Mouse (Mus musculus) MEL (cell line): Measurements from ENCODE around the gene H2-Eb2. TPM values are rescaled to one million over a fixed set of nuclear protein-coding genes. Genes with fewer than 3 reads are reported as not detected.
A peak's percentile ranks its signal among the peaks of the same experiment; 100 is the strongest.

Source experiments
- DNase-seq: peaks from one replicate; pipeline ENCODE4 v3.0.0; 2011; ENCODE audit warnings: low read depth, low spot score
- H3K27ac ChIP-seq: 2 replicates; pipeline ENCODE4 v1.5.1; 2012; ENCODE audit warnings: low read depth, mild to moderate bottlenecking, control low read depth, low read length, moderate library complexity; ENCODE audit not compliant: control insufficient read depth
- H3K27me3 ChIP-seq, 2 experiments: fragments of 150-350 bp in 1 of 2; sonication (generic) in 1 of 2; 2 replicates each; pipeline ENCODE4 v1.6.1; 2012; ENCODE audit warnings: low read length in 2 of 2, mild to moderate bottlenecking in 2 of 2, improper control_type of control experiment in 1 of 2, moderate library complexity in 1 of 2; ENCODE audit not compliant: insufficient read depth in 2 of 2, control insufficient read depth in 1 of 2
- H3K36me3 ChIP-seq, 2 experiments: 2 replicates each; pipeline ENCODE4 v1.6.1; 2012 to 2014; ENCODE audit warnings: low read length in 2 of 2, improper control_type of control experiment in 1 of 2, inconsistent platforms in 1 of 2, mild to moderate bottlenecking in 1 of 2; ENCODE audit not compliant: insufficient read depth in 2 of 2, control insufficient read depth in 1 of 2
- H3K4me1 ChIP-seq, 2 experiments: fragments of 150-350 bp in 1 of 2; sonication (generic) in 1 of 2; 2 replicates each; pipeline ENCODE4 v1.6.1; 2012; ENCODE audit warnings: low read length in 2 of 2, improper control_type of control experiment in 1 of 2, mild to moderate bottlenecking in 1 of 2; ENCODE audit not compliant: insufficient read depth in 2 of 2, control insufficient read depth in 1 of 2
- H3K4me3 ChIP-seq, 2 experiments: fragments of 150-350 bp in 1 of 2; sonication (generic) in 1 of 2; 2 replicates each; pipeline ENCODE4 v1.5.1; 2012; ENCODE audit warnings: low read depth in 2 of 2, low read length in 2 of 2, mild to moderate bottlenecking in 2 of 2, moderate library complexity in 2 of 2, control low read depth in 1 of 2, improper control_type of control experiment in 1 of 2; ENCODE audit not compliant: control insufficient read depth in 1 of 2, insufficient read depth in 1 of 2
- H3K79me2 ChIP-seq: 2 replicates; pipeline ENCODE4 v1.6.1; 2012; ENCODE audit warnings: mild to moderate bottlenecking, low read length, moderate library complexity; ENCODE audit not compliant: control insufficient read depth, poor library complexity, insufficient read depth
- H3K9ac ChIP-seq: 2 replicates; pipeline ENCODE4 v1.6.1; 2012; ENCODE audit warnings: low read depth, mild to moderate bottlenecking, control low read depth, low read length, moderate library complexity; ENCODE audit not compliant: control insufficient read depth, poor library complexity, severe bottlenecking
- H3K9me3 ChIP-seq: fragments of 150-350 bp; sonication (generic); replicated peaks from 2 replicates; pipeline ENCODE4 v1.6.1; 2012; ENCODE audit warnings: mild to moderate bottlenecking, low read length, improper control_type of control experiment, moderate library complexity; ENCODE audit not compliant: insufficient read depth
- CHD1 ChIP-seq: IDR thresholded peaks from 2 replicates; pipeline ENCODE4 v1.6.1; 2012; ENCODE audit warnings: low read depth, mild to moderate bottlenecking, inconsistent platforms, low read length, improper control_type of control experiment
- CHD2 ChIP-seq: IDR thresholded peaks from 2 replicates; pipeline ENCODE4 v1.6.1; 2011; ENCODE audit warnings: low read length, improper control_type of control experiment
- CTCF ChIP-seq, 3 experiments: IDR thresholded peaks in 2 of 3; conservative IDR thresholded peaks in 1 of 3; 2 replicates each; pipeline ENCODE4 v1.5.1; 2011 to 2012; ENCODE audit warnings: low read length in 3 of 3, low read depth in 2 of 3, mild to moderate bottlenecking in 2 of 3, improper control_type of control experiment in 1 of 3, inconsistent platforms in 1 of 3, mixed read lengths in 1 of 3, moderate library complexity in 1 of 3; ENCODE audit not compliant: control insufficient read depth in 1 of 3, insufficient read depth in 1 of 3, poor library complexity in 1 of 3, severe bottlenecking in 1 of 3
- GABPA ChIP-seq: IDR thresholded peaks from 2 replicates; pipeline ENCODE4 v1.6.1; 2012; ENCODE audit warnings: low read depth, mild to moderate bottlenecking, inconsistent platforms, low read length, improper control_type of control experiment, moderate library complexity
- HCFC1 ChIP-seq: IDR thresholded peaks from 2 replicates; pipeline ENCODE4 v1.6.1; 2012; ENCODE audit warnings: low read depth, mild to moderate bottlenecking, inconsistent platforms, low read length, improper control_type of control experiment, moderate library complexity
- MAFK ChIP-seq: IDR thresholded peaks from 2 replicates; pipeline ENCODE4 v1.6.1; 2011; ENCODE audit warnings: low read depth, mild to moderate bottlenecking, low read length, improper control_type of control experiment, borderline replicate concordance
- MAZ ChIP-seq: IDR thresholded peaks from 2 replicates; pipeline ENCODE4 v1.6.1; 2012; ENCODE audit warnings: low read depth, mild to moderate bottlenecking, inconsistent platforms, low read length, improper control_type of control experiment
- MXI1 ChIP-seq: IDR thresholded peaks from 2 replicates; pipeline ENCODE4 v1.6.1; 2011; ENCODE audit warnings: mild to moderate bottlenecking, low read depth, low read length, improper control_type of control experiment
- MYB ChIP-seq: IDR thresholded peaks from 2 replicates; pipeline ENCODE4 v1.6.1; 2011; ENCODE audit warnings: mild to moderate bottlenecking, low read depth, low read length, improper control_type of control experiment
- MYC ChIP-seq: IDR thresholded peaks from 2 replicates; pipeline ENCODE4 v1.6.1; 2011; ENCODE audit warnings: low read depth, mild to moderate bottlenecking, low read length, improper control_type of control experiment, moderate library complexity
- NELFE ChIP-seq: IDR thresholded peaks from 2 replicates; pipeline ENCODE4 v1.6.1; 2011; ENCODE audit warnings: low read depth, low read length, improper control_type of control experiment
- POLR2AphosphoS2 ChIP-seq: IDR thresholded peaks from 2 replicates; pipeline ENCODE4 v1.6.1; 2011; ENCODE audit warnings: low read length, improper control_type of control experiment
- RAD21 ChIP-seq: IDR thresholded peaks from 2 replicates; pipeline ENCODE4 v1.6.1; 2011; ENCODE audit warnings: mild to moderate bottlenecking, low read depth, low read length, improper control_type of control experiment
- SMC3 ChIP-seq: IDR thresholded peaks from 2 replicates; pipeline ENCODE4 v1.6.1; 2011; ENCODE audit warnings: low read depth, low read length, improper control_type of control experiment
- TAL1 ChIP-seq: IDR thresholded peaks from 2 replicates; pipeline ENCODE4 v1.6.1; 2012; ENCODE audit warnings: mild to moderate bottlenecking, inconsistent platforms, low read length, moderate library complexity, mixed read lengths
- TBP ChIP-seq: IDR thresholded peaks from 2 replicates; pipeline ENCODE4 v1.8.0; 2011; ENCODE audit warnings: low read depth, low read length, improper control_type of control experiment
- TCF12 ChIP-seq: IDR thresholded peaks from 2 replicates; pipeline ENCODE4 v1.6.1; 2014; ENCODE audit warnings: low read depth, mild to moderate bottlenecking, inconsistent platforms, low read length, improper control_type of control experiment, moderate library complexity
- UBTF ChIP-seq: IDR thresholded peaks from 2 replicates; pipeline ENCODE4 v1.6.1; 2012; ENCODE audit warnings: low read depth, mild to moderate bottlenecking, inconsistent platforms, low read length, improper control_type of control experiment, moderate library complexity, borderline replicate concordance; ENCODE audit not compliant: insufficient read depth
- USF1 ChIP-seq: IDR thresholded peaks from 2 replicates; pipeline ENCODE4 v1.6.1; 2014; ENCODE audit warnings: low read depth, mild to moderate bottlenecking, inconsistent platforms, low read length, improper control_type of control experiment, moderate library complexity
- ZC3H11A ChIP-seq: IDR thresholded peaks from 2 replicates; pipeline ENCODE4 v1.6.1; 2012; ENCODE audit warnings: low read depth, mild to moderate bottlenecking, inconsistent platforms, low read length, improper control_type of control experiment
- ZNF384 ChIP-seq: IDR thresholded peaks from 2 replicates; pipeline ENCODE4 v1.6.1; 2012; ENCODE audit warnings: low read depth, mild to moderate bottlenecking, inconsistent platforms, low read length, improper control_type of control experiment
- polyA plus RNA-seq, 2 experiments: library from polyadenylated mRNA; stranded (reverse) in 1 of 2; unstranded in 1 of 2; fragments of >175 nt in 1 of 2; fragments of >200 nt in 1 of 2; gene quantifications; 2 replicates each; pipeline versions ENCODE4 v1.2.1 to v1.2.4; 2012; ENCODE audit warnings: low replicate concordance in 2 of 2, low read depth in 1 of 2; ENCODE audit not compliant: insufficient read length in 2 of 2, insufficient read depth in 1 of 2, missing spikeins in 1 of 2
- total RNA-seq: library from RNA; depleted of rRNA; stranded (reverse); fragments of 300-350 nt; gene quantifications from 2 replicates; pipeline ENCODE4 v1.2.3, GENCODE M21; 2012

H2-Eb2 gene
- total and polyA plus RNA-seq, 3 experiments = not detected

DNA sequence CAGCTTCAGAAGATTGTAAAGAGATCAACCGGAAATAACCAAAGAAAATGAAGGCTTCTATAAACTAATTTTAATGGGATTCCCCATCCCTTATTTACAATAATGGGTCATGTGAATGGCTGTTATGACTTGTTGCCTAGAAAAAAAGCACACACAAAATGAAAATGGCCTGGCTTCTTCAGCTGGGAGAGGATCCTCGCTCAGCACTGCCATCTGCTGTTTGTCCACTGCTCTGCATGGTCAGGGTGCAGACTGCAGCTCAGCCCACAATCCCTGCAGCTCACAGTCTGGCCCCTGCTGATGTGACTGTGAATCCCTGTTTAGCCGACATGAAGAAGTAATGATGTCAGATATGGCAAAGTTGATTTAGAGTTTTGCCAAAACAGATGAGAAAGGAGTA, 12.1 kb upstream of the H2-Eb2 start:
- Histone ChIP-seq H3K36me3 (no peaks in the 10 kb centered on the region), H3K79me2 (no peaks in the 10 kb centered on the region), H3K9me3 (no peaks in the 10 kb centered on the region), H3K9ac (no peak overlapping the region), H3K27me3 (no peaks in the 10 kb centered on the region; a peak in 1 of 4 replicates), H3K27ac (no peak overlapping the region), H3K4me3 (no peak overlapping the region), H3K4me1 (no peaks in the 10 kb centered on the region)
- peak; percentile 66 for DNase-seq
- TF ChIP-seq MAZ (no peak), USF1 (no peak), TBP (no peak), TCF12 (no peak), CHD1 (no peak), POLR2AphosphoS2 (no peak), CHD2 (no peak), MAFK (no peak), TAL1 (no peak), ZNF384 (0 out of 2 replicates have a peak, but pooled peaks have one; percentile 12), NELFE (no peak), CTCF (IDR thresholded peaks at IDR 0.05 in 2 of 3, conservative IDR thresholded peaks at IDR 0.05 in 1 of 3; ENCODE audit: control insufficient read depth in 1 of 3, insufficient read depth in 1 of 3, low read depth in 2 of 3, low read length in 3 of 3, poor library complexity in 1 of 3, severe bottlenecking in 1 of 3) (peak; percentile 80 to 89 (median 86)), MYB (no peak), MXI1 (no peak), HCFC1 (no peak), RAD21 (peak; percentile 67), UBTF (no peak), SMC3 (peak; percentile 92), ZC3H11A (peak; percentile 64)

DNA sequence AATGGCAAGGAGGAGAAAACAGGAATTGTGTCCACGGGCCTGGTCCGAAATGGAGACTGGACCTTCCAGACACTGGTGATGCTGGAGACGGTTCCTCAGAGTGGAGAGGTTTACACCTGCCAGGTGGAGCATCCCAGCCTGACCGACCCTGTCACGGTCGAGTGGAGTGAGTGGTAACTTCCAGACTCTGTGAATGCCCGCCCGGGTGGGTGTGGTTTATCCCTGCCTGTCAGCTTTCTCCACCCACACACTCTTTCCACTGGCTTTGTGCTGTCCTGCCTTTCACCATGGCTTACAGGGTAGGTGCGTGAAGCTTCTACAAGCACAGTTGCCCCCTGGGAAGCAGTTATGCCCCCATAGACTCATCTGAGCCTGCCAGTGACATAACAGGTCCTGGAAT, 11.2 kb upstream of the H2-Eb2 start:
- Histone ChIP-seq H3K9ac (no peak overlapping the region), H3K27ac (no peak overlapping the region), H3K36me3 (no peaks in the 10 kb centered on the region), H3K9me3 (no peaks in the 10 kb centered on the region), H3K4me3 (no peak overlapping the region), H3K79me2 (no peaks in the 10 kb centered on the region), H3K27me3 (no peaks in the 10 kb centered on the region; a peak in 2 of 4 replicates), H3K4me1 (no peaks in the 10 kb centered on the region)
- TF ChIP-seq GABPA (no peak), TCF12 (no peak), MAZ (no peak), TBP (no peak), MYC (no peak), ZNF384 (no peak)
- DNase-seq = no peak
